Mouse (Mus musculus) embryonic facial prominence, embryonic 10.5 days (tissue): Measurements from ENCODE around the gene Cd82. TPM values are rescaled to one million over a fixed set of nuclear protein-coding genes. Genes with fewer than 3 reads are reported as not detected.

ENCODE experiments used
- DNase-seq: peaks from one replicate; pipeline ENCODE4 v3.0.0-alpha.2; 2017; ENCODE audit warnings: low spot score
- H3K27ac ChIP-seq: fragments of 300-500 bp; sonication (generic); replicated peaks from 2 replicates; pipeline ENCODE4 v1.5.1; 2016; ENCODE audit warnings: mild to moderate bottlenecking
- H3K27me3 ChIP-seq: fragments of 300-500 bp; sonication (generic); replicated peaks from 2 replicates; pipeline ENCODE4 v1.6.1; 2016; ENCODE audit warnings: low read depth, mild to moderate bottlenecking; ENCODE audit not compliant: poor library complexity, severe bottlenecking
- H3K36me3 ChIP-seq: fragments of 300-500 bp; sonication (generic); replicated peaks from 2 replicates; pipeline ENCODE4 v1.6.1; 2016; ENCODE audit warnings: mild to moderate bottlenecking, moderate library complexity
- H3K4me1 ChIP-seq: fragments of 300-500 bp; sonication (generic); 2 replicates; pipeline ENCODE4 v1.6.1; 2016
- H3K4me3 ChIP-seq: fragments of 300-500 bp; sonication (generic); 2 replicates; pipeline ENCODE4 v1.5.1; 2016; ENCODE audit warnings: mild to moderate bottlenecking, moderate library complexity
- H3K9me3 ChIP-seq: fragments of 300-500 bp; sonication (generic); 2 replicates; pipeline ENCODE4 v1.6.1; 2016; ENCODE audit warnings: mild to moderate bottlenecking
- WGBS: fragments of 180-500 bp; shearing (Covaris S2); methylation state at CpG from one replicate; pipeline ENCODE4 v1.1.7; 2016; 5-methylcytosine and 5-hydroxymethylcytosine counted together
- polyA plus RNA-seq: library from polyadenylated mRNA; unstranded; fragments of >200 nt; fragmentation: Nextera tagmentation; extraction: Ambion mirVana; gene quantifications from 2 replicates; pipeline ENCODE4 v1.2.1, GENCODE M21; 2016

Cd82 gene
- polyA plus RNA-seq, 1 experiment from 2014 or later = 7.3 TPM

GRCm38 (mm10) chr2:93418396-93418795 lies 44.5 kb downstream of the Cd82 start:
- Histone ChIP-seq H3K27ac (no peak overlapping the region; the same call in 1 of the 2 replicates), H3K4me1 (peaks cover 29% of the 10 kb centered on the region), H3K4me3 (no peak overlapping the region), H3K27me3 (peaks cover 38% of the 10 kb centered on the region), H3K36me3 (no peaks in the 10 kb centered on the region), H3K9me3 (no peaks in the 10 kb centered on the region)
- DNase-seq = peak; percentile 88
- 10% methylated on average over 8 of the region's 8 CpGs for whole genome bisulfite sequencing

GRCm38 (mm10) chr2:93416874-93417709 lies 45.8 kb downstream of the Cd82 start:
- Histone ChIP-seq H3K4me3 (no peak overlapping the region), H3K27me3 (peaks cover 36% of the 10 kb centered on the region), H3K4me1 (peaks cover 36% of the 10 kb centered on the region), H3K9me3 (no peaks in the 10 kb centered on the region), H3K27ac (no peak overlapping the region), H3K36me3 (no peaks in the 10 kb centered on the region)
- 86% methylated on average over 12 of the region's 12 CpGs for WGBS
- no peak for DNase-seq

GRCm38 (mm10) chr2:93415281-93415680 lies 47.7 kb downstream of the Cd82 start:
- DNase-seq = peak; percentile 74
- Histone ChIP-seq H3K36me3 (no peaks in the 10 kb centered on the region), H3K27me3 (peaks cover 28% of the 10 kb centered on the region), H3K4me1 (peaks cover 43% of the 10 kb centered on the region), H3K4me3 (no peak overlapping the region), H3K9me3 (no peaks in the 10 kb centered on the region), H3K27ac (no peak overlapping the region)
- 35% methylated on average over 5 of the region's 5 CpGs for WGBS

GRCm38 (mm10) chr2:93414163-93414562 lies 48.8 kb downstream of the Cd82 start:
- H3K4me1 ChIP-seq = peaks cover 32% of the 10 kb centered on the region
- no peak overlapping the region for H3K4me3 ChIP-seq
- no peaks in the 10 kb centered on the region for H3K36me3 ChIP-seq
- DNase-seq = no peak
- H3K9me3 ChIP-seq = no peaks in the 10 kb centered on the region
- H3K27me3 ChIP-seq = peaks cover 20% of the 10 kb centered on the region
- no peak overlapping the region for H3K27ac ChIP-seq
- 82% methylated on average over 9 of the region's 9 CpGs for WGBS

GRCm38 (mm10) chr2:93413367-93414014 lies 49.4 kb downstream of the Cd82 start:
- WGBS = 54% methylated on average over 7 of the region's 7 CpGs
- Histone ChIP-seq H3K4me3 (no peak overlapping the region), H3K36me3 (no peaks in the 10 kb centered on the region), H3K9me3 (no peaks in the 10 kb centered on the region), H3K4me1 (peaks cover 25% of the 10 kb centered on the region), H3K27me3 (peaks cover 22% of the 10 kb centered on the region), H3K27ac (no peak overlapping the region)
- DNase-seq = peak; percentile 67

- WGBS = 57% methylated on average over 4 of the region's 4 CpGs
- Histone ChIP-seq H3K27me3 (peaks cover 24% of the 10 kb centered on the region), H3K36me3 (no peaks in the 10 kb centered on the region), H3K27ac (no peak overlapping the region), H3K9me3 (no peaks in the 10 kb centered on the region), H3K4me3 (no peak overlapping the region), H3K4me1 (peaks cover 24% of the 10 kb centered on the region)
- DNase-seq = no peak
These were observed 50.8 kb downstream of the Cd82 start for GRCm38 (mm10) chr2:93412101-93412500.

GRCm38 (mm10) chr2:93410899-93411570 lies 51.9 kb downstream of the Cd82 start:
- peaks cover 17% of the 10 kb centered on the region for H3K27me3 ChIP-seq
- H3K4me1 ChIP-seq = peaks cover 24% of the 10 kb centered on the region
- H3K27ac ChIP-seq = no peak overlapping the region
- no peaks in the 10 kb centered on the region for H3K36me3 ChIP-seq
- no peak for DNase-seq
- H3K4me3 ChIP-seq = no peak overlapping the region
- H3K9me3 ChIP-seq = no peaks in the 10 kb centered on the region
- WGBS = 64% methylated on average over 12 of the region's 12 CpGs

- WGBS = 81% methylated on average over 7 of the region's 7 CpGs
These were observed 57.9 kb downstream of the Cd82 start for GRCm38 (mm10) chr2:93405017-93405425.

GRCm38 (mm10) chr2:93404169-93404568 lies 58.8 kb downstream of the Cd82 start:
- Histone ChIP-seq H3K4me1 (peaks cover 16% of the 10 kb centered on the region; the same call in 1 of the 2 replicates), H3K4me3 (no peak overlapping the region), H3K27ac (no peak overlapping the region), H3K36me3 (no peaks in the 10 kb centered on the region), H3K9me3 (no peaks in the 10 kb centered on the region), H3K27me3 (peaks cover 10% of the 10 kb centered on the region; the same call in 1 of the 2 replicates)
- no peak for DNase-seq
- WGBS = 33% methylated on average over 4 of the region's 4 CpGs

More at GRCm38 (mm10) chr2:93405017-93405425, 57.9 kb downstream of the Cd82 start:
- Histone ChIP-seq H3K27me3 (peaks cover 10% of the 10 kb centered on the region; the same call in 1 of the 2 replicates), H3K9me3 (no peaks in the 10 kb centered on the region), H3K4me3 (no peak overlapping the region), H3K27ac (no peak overlapping the region), H3K4me1 (peaks cover 16% of the 10 kb centered on the region; the same call in 1 of the 2 replicates), H3K36me3 (no peaks in the 10 kb centered on the region)
- DNase-seq = no peak

GRCm38 (mm10) chr2:93403267-93403666 lies 59.7 kb downstream of the Cd82 start:
- Histone ChIP-seq H3K9me3 (no peaks in the 10 kb centered on the region), H3K36me3 (no peaks in the 10 kb centered on the region), H3K27ac (no peak overlapping the region), H3K4me3 (no peak overlapping the region), H3K27me3 (peaks cover 5% of the 10 kb centered on the region; the same call in 1 of the 2 replicates), H3K4me1 (peaks cover 16% of the 10 kb centered on the region; the same call in 1 of the 2 replicates)
- DNase-seq = no peak
- 88% methylated on average over 6 of the region's 6 CpGs for WGBS

GRCm38 (mm10) chr2:93391198-93391597 lies 71.7 kb downstream of the Cd82 start:
- no peak overlapping the region; the same call in 1 of the 2 replicates for H3K27ac ChIP-seq
- H3K4me1 ChIP-seq = peaks cover 22% of the 10 kb centered on the region
- 63% methylated on average over 6 of the region's 6 CpGs for WGBS
- H3K27me3 ChIP-seq = peaks cover 22% of the 10 kb centered on the region
- no peak for DNase-seq
- H3K9me3 ChIP-seq = no peaks in the 10 kb centered on the region
- no peaks in the 10 kb centered on the region for H3K36me3 ChIP-seq
- H3K4me3 ChIP-seq = no peak overlapping the region

GRCm38 (mm10) chr2:93390170-93390926 lies 72.6 kb downstream of the Cd82 start:
- Histone ChIP-seq H3K4me1 (peaks cover 22% of the 10 kb centered on the region), H3K27me3 (peaks cover 22% of the 10 kb centered on the region), H3K9me3 (no peaks in the 10 kb centered on the region), H3K36me3 (no peaks in the 10 kb centered on the region), H3K4me3 (no peak overlapping the region), H3K27ac (peak overlapping the region; percentile 37)
- WGBS = 31% methylated on average over 11 of the region's 11 CpGs
- peak; percentile 31 for DNase-seq
